Mouse (Mus musculus): ENCODE measurements around the gene Prpf4b.
A peak's percentile ranks its signal among the peaks of the same experiment; 100 is the strongest.
"Not testable (repeated sequence)": the region's sequence is repeated elsewhere in the genome, so short reads cannot be mapped to it uniquely, and the experiment has no call there.

Gene Prpf4b

GRCm38 (mm10) chr13:34875166-34875710 lies at the start of gene Prpf4b:
Gene Prpf4b (plus strand): TSS chr13:34875302.
- peak; percentile 96 for DNase-seq (ENCODE audit: inconsistent ontology term)

- DNase-seq (ENCODE audit: inconsistent ontology term), result no peak
Measured at GRCm38 (mm10) chr13:34826760-34827690, 48.1 kb upstream of the Prpf4b start.

GRCm38 (mm10) chr13:34827988-34828882 lies 46.9 kb upstream of the Prpf4b start:
- DNase-seq (ENCODE audit: inconsistent ontology term), result no peak

- DNase-seq (ENCODE audit: inconsistent ontology term), result no peak
Measured at GRCm38 (mm10) chr13:34842851-34843250, 32.3 kb upstream of the Prpf4b start.

- DNase-seq (ENCODE audit: inconsistent ontology term), result no peak
Measured at GRCm38 (mm10) chr13:34850759-34851158, 24.3 kb upstream of the Prpf4b start.

GRCm38 (mm10) chr13:34851191-34851784 lies 23.8 kb upstream of the Prpf4b start:
- no peak for DNase-seq (ENCODE audit: inconsistent ontology term)

- no peak for DNase-seq (ENCODE audit: inconsistent ontology term)
Measured at GRCm38 (mm10) chr13:34857526-34857925, 17.6 kb upstream of the Prpf4b start.

GRCm38 (mm10) chr13:34859406-34859805 lies 15.7 kb upstream of the Prpf4b start:
- DNase-seq (ENCODE audit: inconsistent ontology term), result no peak

GRCm38 (mm10) chr13:34861166-34861565 lies 13.9 kb upstream of the Prpf4b start:
- not testable (repeated sequence) for DNase-seq (ENCODE audit: inconsistent ontology term)

- DNase-seq (ENCODE audit: inconsistent ontology term), result peak; percentile 60
Measured at GRCm38 (mm10) chr13:34864420-34865169, 10.5 kb upstream of the Prpf4b start.

GRCm38 (mm10) chr13:34873801-34874681 lies 1.1 kb upstream of the Prpf4b start:
- DNase-seq (ENCODE audit: inconsistent ontology term), result peak; percentile 97

- not testable (repeated sequence) for DNase-seq (ENCODE audit: inconsistent ontology term)
Measured at GRCm38 (mm10) chr13:34874736-34875135, 366 bp upstream of the Prpf4b start.

- peak; percentile 79 for DNase-seq (ENCODE audit: inconsistent ontology term)
Measured at GRCm38 (mm10) chr13:34875741-34876445, 791 bp downstream of the Prpf4b start.

- no peak for DNase-seq (ENCODE audit: inconsistent ontology term)
Measured at GRCm38 (mm10) chr13:34876481-34876880, 1.4 kb downstream of the Prpf4b start.

- DNase-seq (ENCODE audit: inconsistent ontology term), result no peak
Measured at GRCm38 (mm10) chr13:34892871-34893270, 17.8 kb downstream of the Prpf4b start.

GRCm38 (mm10) chr13:34914614-34915013 lies 39.5 kb downstream of the Prpf4b start:
- DNase-seq (ENCODE audit: inconsistent ontology term), result no peak

- DNase-seq (ENCODE audit: inconsistent ontology term), result peak; percentile 4
Measured at GRCm38 (mm10) chr13:34916520-34917167, 41.5 kb downstream of the Prpf4b start.

- DNase-seq (ENCODE audit: inconsistent ontology term), result no peak
Measured at GRCm38 (mm10) chr13:34924210-34924609, 49.1 kb downstream of the Prpf4b start, which contains the start of the genes Fam217a and 4933417A18Rik. Gene Fam217a (minus strand): TSS chr13:34924310. Gene 4933417A18Rik (plus strand): TSS chr13:34924409.

All from Muller cell, postnatal 12 days (primary cell).